Mouse (Mus musculus): ENCODE measurements around the gene Cpt1a. TPM values are rescaled to one million over a fixed set of nuclear protein-coding genes. Genes with fewer than 3 reads are reported as not detected.

Cpt1a gene
- polyA plus RNA-seq, 1 experiment = 2.1 TPM

GRCm38 (mm10) chr19:3320801-3321200, 1.3 kb upstream of the Cpt1a start:
- no peak for TF ChIP-seq GATA1 (IDR thresholded peaks at IDR 0.05; ENCODE audit: low read length)

- no peak for TF ChIP-seq GATA1 (IDR thresholded peaks at IDR 0.05; ENCODE audit: low read length)
Observed at GRCm38 (mm10) chr19:3321617-3322016, 517 bp upstream of the Cpt1a start.

DNA sequence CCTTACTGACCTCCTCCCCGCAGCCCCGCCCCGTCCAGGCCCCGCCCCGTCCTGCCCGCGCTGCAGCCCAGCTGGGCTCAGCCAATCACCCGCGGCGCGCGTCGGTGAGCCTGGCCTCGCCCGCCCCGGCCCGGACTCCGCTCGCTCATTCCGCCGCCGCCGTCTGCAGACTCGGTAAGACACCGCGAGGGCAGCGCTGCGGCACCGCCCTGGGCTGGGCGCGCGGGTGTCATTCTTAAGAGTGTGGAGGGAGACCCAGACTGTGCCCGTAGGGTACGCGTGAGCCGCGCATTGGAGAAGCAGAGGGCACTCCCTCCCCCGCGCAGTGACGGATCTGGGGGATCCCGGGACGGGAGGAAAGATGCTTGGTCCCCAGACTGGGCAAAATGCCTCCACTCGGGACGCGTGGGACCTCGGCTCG, 1.1 kb downstream of the Cpt1a start:
- no peak for TF ChIP-seq GATA1 (IDR thresholded peaks at IDR 0.05; ENCODE audit: low read length)

- TF ChIP-seq GATA1 (IDR thresholded peaks at IDR 0.05; ENCODE audit: low read length) = no peak
Observed at GRCm38 (mm10) chr19:3323753-3324270, 1.7 kb downstream of the Cpt1a start.

DNA sequence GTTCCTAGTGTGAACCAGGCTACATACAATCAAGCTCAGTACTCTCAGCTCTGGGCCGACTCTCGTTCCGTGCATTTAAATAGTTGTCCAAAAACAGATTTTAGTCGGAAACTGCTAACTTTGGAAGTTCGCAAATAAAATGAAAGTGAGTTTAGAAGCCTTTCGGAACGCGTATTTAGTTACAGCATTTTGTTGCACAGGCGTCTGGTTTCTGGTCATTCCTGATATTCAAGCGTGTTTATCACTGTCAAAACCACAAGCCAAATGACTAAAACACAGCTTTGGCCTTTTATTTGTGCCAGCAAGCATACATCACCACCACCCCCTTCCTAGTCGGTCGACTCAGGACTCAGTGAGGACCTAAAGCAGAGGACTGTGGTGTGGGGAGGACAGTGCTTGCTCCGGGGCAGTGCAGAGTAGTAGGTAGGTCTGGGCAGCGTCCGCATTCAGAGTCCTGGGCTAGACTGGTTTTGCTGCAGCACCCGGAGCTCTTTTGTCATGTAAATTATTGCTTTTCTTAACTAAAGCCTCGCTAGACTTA, 2.2 kb downstream of the Cpt1a start:
- no peak for TF ChIP-seq GATA1 (IDR thresholded peaks at IDR 0.05; ENCODE audit: low read length)

- no peak for TF ChIP-seq GATA1 (IDR thresholded peaks at IDR 0.05; ENCODE audit: low read length)
Observed at GRCm38 (mm10) chr19:3324931-3325711, 3.0 kb downstream of the Cpt1a start.

DNA sequence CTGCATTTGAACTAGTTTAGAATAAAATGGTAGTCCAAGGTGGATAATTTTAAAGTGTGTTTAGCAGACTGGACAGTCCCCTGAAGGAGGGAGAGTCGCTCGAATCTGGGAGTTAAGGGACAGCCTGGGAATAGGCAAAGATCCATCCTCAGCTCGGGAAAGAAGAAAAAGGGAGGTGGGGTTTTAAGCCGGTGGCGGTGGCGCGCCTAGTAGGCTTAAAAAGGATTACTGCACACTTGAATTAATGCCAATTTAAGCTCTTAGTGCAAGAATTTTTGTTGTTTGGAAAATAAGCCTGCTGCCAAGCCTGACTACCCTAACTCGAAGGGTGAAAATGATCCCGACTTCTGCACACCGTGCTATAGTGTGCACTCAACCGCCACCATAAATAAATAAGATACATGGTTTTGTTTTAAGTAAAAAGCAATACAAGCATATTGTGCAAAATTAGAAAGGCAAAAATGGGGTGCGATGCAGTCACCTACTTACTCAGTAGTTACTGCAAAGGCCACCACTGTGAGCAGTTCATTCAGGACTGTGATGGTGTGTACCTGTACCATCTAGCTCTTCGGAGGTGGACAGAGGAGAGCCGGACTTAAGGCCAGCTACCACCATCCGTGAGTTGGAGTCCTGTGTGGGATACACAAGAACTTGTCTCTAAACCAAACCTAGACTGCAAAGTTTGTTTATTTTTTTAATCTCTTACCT, 3.8 kb downstream of the Cpt1a start:
- no peak for TF ChIP-seq GATA1 (IDR thresholded peaks at IDR 0.05; ENCODE audit: low read length)

DNA sequence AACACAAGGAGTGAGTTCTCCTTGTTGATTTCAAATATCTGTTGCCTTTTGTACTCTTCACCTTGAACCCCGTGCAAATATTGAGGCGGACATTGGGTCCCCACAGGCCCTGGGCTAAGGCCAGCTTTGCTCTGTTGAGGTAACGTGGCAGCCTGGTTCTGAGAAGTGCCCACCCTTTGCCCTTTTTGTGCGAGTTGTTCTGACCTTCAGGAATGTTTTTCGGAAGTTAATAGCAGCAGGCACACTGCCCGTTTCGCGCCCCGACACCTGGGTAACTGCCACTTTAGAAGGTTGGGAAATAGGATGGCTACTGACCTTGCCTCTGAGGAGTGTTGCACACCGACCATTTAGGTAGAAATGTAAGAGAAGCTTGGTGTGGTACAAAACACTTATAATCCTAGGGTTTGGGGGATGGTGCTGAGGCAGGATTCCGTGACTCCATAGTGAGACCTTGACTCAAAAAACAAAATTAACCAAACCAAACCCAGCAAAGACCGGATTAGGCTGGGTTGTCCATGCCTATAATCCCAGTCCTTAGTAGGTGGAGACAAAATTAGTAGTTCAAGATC, 4.4 kb downstream of the Cpt1a start:
- no peak for TF ChIP-seq GATA1 (IDR thresholded peaks at IDR 0.05; ENCODE audit: low read length)

GRCm38 (mm10) chr19:3333247-3333646, 11.1 kb downstream of the Cpt1a start:
- TF ChIP-seq GATA1 (IDR thresholded peaks at IDR 0.05; ENCODE audit: low read length) = no peak

GRCm38 (mm10) chr19:3333694-3334515, 11.8 kb downstream of the Cpt1a start:
- no peak for TF ChIP-seq GATA1 (IDR thresholded peaks at IDR 0.05; ENCODE audit: low read length)

GRCm38 (mm10) chr19:3334550-3334949, 12.4 kb downstream of the Cpt1a start:
- no peak for TF ChIP-seq GATA1 (IDR thresholded peaks at IDR 0.05; ENCODE audit: low read length)

GRCm38 (mm10) chr19:3335917-3336316, 13.8 kb downstream of the Cpt1a start:
- no peak for TF ChIP-seq GATA1 (IDR thresholded peaks at IDR 0.05; ENCODE audit: low read length)

- TF ChIP-seq GATA1 (IDR thresholded peaks at IDR 0.05; ENCODE audit: low read length) = no peak
Observed at GRCm38 (mm10) chr19:3336485-3337255, 14.5 kb downstream of the Cpt1a start.

DNA sequence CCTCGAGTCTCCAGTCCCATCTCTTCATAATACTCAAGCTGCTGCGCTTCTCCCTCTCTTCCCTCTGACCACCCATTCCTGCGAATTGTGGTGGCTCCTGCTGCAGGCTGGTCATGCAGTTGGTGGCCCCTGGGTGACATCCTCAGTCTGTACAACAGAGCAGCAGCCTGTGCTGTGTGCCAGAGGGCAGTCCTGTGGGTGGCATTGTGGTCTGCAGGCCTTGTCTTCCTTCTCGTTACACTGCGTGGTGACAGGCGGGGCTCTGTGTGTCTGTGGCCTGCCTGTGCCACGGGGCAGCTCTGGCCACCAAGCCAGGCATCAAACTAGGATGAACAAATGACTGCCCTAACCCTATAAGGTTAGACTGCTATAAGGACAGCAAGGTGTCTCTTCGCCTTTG, 17.1 kb downstream of the Cpt1a start:
- no peak for TF ChIP-seq GATA1 (IDR thresholded peaks at IDR 0.05; ENCODE audit: low read length)

Measured in G1E-ER4 (cell line).